Mouse (Mus musculus): Measurements from ENCODE around the gene Arl15.

Gene Arl15

GRCm38 (mm10) chr13:113799361-113799760, 5.1 kb downstream of the Arl15 start:
- no peak for DNase-seq (ENCODE audit: extremely low spot score, low spot score)

DNA sequence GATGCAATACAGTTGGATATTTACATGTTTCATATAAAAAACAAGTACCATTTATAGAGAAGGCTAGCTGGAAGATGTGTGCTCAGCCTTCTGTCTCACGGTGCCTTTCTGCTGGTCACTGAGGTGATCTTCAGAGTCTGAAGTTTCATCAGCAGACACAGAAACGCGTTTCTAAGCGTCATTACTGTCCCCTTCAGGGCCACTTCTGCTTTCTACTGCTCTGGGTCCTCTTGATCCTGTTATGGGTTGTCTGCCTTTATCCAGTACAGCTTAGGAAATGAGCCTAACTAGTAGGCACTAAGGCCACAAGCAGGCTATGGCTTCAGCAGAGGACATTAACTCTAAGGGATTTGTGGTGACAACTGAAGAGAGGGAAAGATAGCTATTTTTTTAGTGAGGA, 5.9 kb downstream of the Arl15 start:
- DNase-seq (ENCODE audit: extremely low spot score, low spot score), result no peak

DNA sequence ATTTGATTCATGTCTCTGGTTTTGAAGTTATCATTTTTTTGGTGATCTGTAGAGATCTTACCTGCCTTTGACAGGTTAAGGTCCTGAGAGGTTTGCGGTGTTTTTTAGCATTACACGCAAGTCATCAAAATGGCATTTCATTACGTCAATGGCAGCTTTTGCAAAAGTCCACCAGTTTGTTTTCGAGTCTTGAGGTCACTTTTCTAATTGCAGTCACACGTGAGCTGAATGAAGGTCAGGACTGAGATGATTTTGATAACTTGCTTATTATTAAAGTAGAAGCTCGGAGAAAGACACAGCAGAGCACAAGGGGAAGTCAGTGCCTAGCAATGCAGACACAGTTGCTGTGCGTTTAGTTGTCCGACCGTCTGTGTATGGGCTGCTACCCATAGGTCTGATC, 8.3 kb downstream of the Arl15 start:
- no peak for DNase-seq (ENCODE audit: extremely low spot score, low spot score)

DNA sequence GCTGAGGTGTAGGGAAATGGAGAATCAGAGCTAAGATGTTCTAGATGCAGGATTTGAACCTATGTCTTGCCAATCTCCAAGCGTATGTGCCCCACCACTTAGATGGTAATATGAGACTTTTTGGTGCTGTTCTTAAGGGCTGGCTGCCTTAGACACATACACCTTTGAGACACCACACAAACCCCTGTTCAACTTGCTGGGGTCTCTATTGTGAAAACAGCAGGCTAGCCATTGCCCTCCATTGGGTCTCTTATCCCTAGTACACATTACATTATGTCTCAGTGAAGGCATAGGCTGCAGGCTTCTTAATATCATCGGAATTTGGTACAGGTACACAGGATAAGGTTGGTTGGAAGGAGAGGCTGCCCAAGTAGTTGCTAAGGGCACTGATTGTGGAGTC, 16.8 kb downstream of the Arl15 start:
- DNase-seq (ENCODE audit: extremely low spot score, low spot score), result no peak

GRCm38 (mm10) chr13:113811910-113812592, 17.7 kb downstream of the Arl15 start:
- no peak for DNase-seq (ENCODE audit: extremely low spot score, low spot score)

DNA sequence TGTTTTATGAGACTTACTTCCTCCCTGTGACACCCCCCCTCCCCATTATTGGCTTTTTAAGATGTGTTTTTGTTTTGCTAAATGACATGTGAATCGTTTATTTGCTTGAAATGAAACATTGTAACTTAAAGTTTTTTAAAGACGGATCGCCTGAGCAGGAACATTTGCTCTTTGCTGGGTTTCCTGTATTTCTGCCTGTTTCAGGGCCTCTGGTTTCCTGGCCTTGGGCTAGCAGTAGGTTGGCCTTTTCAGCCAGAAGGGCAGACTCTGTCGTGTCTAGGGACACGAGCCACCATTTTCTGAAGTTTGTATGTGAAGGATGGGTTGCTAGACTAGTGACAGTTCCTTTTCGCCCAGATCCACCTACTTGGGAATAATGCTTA, 18.3 kb downstream of the Arl15 start:
- DNase-seq (ENCODE audit: extremely low spot score, low spot score), result no peak

- DNase-seq (ENCODE audit: extremely low spot score, low spot score), result no peak
Measured at GRCm38 (mm10) chr13:113814121-113814520, 19.8 kb downstream of the Arl15 start.

DNA sequence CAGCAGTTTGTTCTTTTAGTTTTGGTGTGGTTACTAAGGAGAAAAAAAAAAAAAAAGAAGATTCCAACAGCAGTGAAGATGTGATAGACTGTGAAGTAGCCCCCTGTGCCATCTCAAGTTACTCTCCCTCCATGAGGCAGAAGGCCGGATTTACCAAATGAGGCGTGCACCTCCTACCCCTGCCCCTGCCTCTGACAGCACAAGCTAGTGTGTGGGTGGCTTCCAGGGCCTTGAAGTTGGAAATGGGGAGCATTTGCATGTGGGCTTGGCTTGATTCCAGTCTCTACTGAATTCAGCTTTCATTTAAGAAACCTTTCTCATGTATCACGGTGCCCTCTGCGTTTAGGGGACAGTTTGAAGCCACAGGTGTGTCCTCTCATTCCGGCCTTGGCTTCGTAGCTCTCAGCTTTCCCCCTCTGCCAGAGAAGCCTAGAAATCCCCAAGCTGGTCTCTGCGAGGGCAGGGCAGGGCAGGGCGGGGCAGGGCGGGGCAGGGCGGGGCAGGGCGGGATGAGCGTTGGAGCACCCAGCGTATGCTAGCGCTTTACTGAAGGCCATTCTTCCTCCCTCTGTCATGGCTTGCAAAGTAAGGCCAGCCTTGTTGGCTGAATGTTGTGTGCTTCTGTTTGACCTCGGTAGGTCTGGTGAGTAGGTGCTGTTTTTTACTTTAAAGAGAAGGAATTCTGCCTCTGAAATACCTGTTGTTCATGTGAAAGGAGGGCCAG, 21.6 kb downstream of the Arl15 start:
- DNase-seq (ENCODE audit: extremely low spot score, low spot score), result peak; percentile 38

GRCm38 (mm10) chr13:113816421-113816810, 22.1 kb downstream of the Arl15 start:
- DNase-seq (ENCODE audit: extremely low spot score, low spot score), result no peak

DNA sequence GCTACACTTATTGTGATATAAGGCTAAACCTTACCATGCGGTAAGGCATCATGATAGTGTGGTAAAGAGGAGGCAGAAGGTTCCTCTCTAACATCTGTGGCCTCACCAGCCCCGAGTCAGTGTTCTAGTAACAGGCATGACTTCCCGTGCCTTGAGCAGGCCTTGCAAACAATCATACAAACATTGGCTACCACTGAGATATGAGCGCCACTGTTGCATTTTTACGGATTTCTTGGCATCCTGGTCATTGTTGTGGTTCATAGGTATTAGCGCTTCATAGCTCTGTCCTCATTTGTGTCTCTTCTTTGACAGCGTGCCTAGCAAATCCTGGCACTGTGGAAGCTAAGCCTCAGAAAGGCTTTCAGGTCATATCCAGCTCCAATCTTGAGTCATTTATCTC, 24.7 kb downstream of the Arl15 start:
- no peak for DNase-seq (ENCODE audit: extremely low spot score, low spot score)

DNA sequence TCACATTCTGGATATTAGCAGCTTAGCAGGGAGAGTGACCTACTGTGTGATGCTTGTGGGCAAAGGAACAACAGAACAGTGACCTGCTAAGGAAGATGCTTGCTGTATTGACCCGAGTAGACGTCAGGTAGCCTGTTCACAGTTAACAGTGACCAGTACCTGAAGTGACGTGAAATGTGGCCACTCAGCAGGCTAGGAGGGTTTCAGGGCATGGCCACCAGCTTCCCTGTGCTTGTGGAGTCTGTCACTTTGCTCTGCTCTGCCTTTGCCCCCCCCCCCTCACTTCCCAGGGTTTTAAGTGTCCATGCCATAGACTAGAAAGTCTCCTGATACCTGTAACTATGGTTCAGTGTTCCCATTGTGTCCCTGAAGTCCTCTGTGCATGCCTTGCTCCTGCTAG, 25.9 kb downstream of the Arl15 start:
- no peak for DNase-seq (ENCODE audit: extremely low spot score, low spot score)

DNA sequence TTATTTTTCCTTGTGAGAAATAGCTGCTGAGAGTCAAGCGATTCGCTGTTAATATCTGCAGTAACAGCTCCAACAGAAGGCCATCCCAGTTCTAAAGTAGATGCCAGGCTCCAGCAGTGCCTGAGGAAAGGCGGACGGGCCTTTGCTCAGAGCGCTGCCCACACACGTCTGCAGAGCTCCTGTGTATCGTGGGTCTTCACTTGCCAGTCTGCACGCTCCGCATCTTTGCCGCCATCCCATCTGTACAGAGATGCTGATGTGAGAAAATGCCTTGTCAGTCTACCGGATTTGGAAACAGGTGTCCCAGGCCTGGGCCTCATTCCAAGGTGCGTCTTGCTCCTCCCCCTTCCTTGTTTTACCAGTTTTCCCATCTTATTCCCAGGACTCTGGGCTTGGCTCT, 27.6 kb downstream of the Arl15 start:
- DNase-seq (ENCODE audit: extremely low spot score, low spot score), result no peak

DNA sequence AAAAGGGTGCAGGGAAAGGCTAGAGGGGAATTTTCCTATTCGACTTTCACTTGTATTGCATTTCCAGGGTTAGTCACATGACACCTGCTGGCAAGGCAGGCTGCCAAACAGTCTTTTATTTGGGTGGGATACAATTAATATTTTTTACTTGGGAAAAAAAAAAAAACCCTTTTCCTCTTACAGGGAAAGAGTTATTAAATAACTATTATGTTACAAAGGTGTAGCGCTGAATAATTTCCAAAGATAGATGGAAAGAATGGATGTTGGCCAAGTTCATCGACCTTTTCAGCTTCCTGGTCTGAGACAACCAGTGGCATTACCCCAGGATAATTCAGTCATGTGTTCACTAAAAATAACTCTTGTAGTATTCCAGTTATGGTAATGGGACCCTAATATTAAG, 29.7 kb downstream of the Arl15 start:
- DNase-seq (ENCODE audit: extremely low spot score, low spot score), result no peak

DNA sequence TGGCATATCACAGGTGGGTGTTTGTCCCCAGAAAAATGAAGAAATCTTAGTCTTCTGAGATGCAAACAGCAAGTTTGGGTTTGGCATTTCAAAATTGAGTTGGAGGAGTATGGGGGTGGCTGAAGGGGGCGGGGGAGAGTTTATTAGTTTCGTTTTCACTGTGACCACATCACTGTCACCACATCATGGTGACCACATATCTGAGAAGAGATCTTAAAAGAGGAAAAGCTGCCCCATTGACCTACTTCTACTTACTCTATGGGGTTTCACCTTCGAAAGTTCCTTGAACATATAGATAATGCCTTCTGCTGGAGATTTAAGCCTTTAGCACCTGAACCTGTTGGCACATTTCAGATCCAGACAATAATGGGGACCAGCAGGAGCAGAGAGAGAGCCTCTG, 34.3 kb downstream of the Arl15 start:
- no peak for DNase-seq (ENCODE audit: extremely low spot score, low spot score)

GRCm38 (mm10) chr13:113829079-113829478, 34.8 kb downstream of the Arl15 start:
- DNase-seq (ENCODE audit: extremely low spot score, low spot score), result no peak

- no peak for DNase-seq (ENCODE audit: extremely low spot score, low spot score)
Measured at GRCm38 (mm10) chr13:113830805-113831204, 36.5 kb downstream of the Arl15 start.

GRCm38 (mm10) chr13:113832947-113833346, 38.6 kb downstream of the Arl15 start:
- DNase-seq (ENCODE audit: extremely low spot score, low spot score), result no peak

DNA sequence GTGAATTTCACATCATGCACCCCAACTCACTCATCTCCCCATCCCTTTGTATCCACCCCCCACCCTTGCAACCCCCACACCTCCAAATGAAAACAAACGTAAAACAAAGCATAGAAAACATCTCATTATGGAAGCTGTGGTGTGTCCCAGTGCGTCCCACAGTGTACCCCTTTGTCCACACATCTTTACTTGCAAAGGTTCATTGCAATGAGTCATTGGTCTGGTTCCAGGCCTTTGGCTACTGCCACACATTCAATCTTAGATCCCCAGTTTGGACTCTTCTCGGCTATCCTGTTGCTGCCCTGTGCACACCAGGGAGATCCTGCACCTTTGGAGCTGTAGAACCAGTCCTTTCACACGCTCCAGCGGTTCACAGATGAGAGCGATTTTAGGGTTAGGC, 41.6 kb downstream of the Arl15 start:
- no peak for DNase-seq (ENCODE audit: extremely low spot score, low spot score)

GRCm38 (mm10) chr13:113838601-113839576, 44.6 kb downstream of the Arl15 start:
- no peak for DNase-seq (ENCODE audit: extremely low spot score, low spot score)

- DNase-seq (ENCODE audit: extremely low spot score, low spot score), result no peak
Measured at GRCm38 (mm10) chr13:113840421-113840820, 46.1 kb downstream of the Arl15 start.

GRCm38 (mm10) chr13:113842411-113843309, 48.4 kb downstream of the Arl15 start:
- no peak for DNase-seq (ENCODE audit: extremely low spot score, low spot score)
